20 mouse cellular contexts compared by ENCODE assay signal in genomic region chr10:98905987-98906386, GRCm38 (mm10). TPM values are rescaled to one million over a fixed set of nuclear protein-coding genes. Genes with fewer than 3 reads are reported as not detected.
DNase-seq lines count a peak whose midpoint lies in the region; ATAC-seq lines count a peak whose summit lies in the region.
"Had no signal": no experiment of that assay in that cellular context is flagged by ENCODE, and none has a peak within 500 bp of the region (broad histone marks: within the 10 kb centered on the region; RNA-seq: fewer than 3 reads in every experiment).

No protein-coding gene starts in this region.

- WGBS in midbrain, embryonic 11.5 days: 85% methylated on average over 4 of the region's 4 CpGs
- 92% methylated on average over 4 of the region's 4 CpGs for WGBS in midbrain, embryonic 13.5 days
- WGBS in liver, embryonic 12.5 days (ENCODE audit: insufficient replicate concordance): 22% methylated on average over 4 of the region's 4 CpGs

- no peak overlapping the region for H3K9ac ChIP-seq in midbrain, embryonic 11.5 days (ENCODE audit: low read length)
- no peak overlapping the region for H3K9ac ChIP-seq in midbrain, embryonic 13.5 days (replicated peaks)
- H3K9ac ChIP-seq in liver, embryonic 12.5 days: peak overlapping the region; percentile 54
- H3K9ac ChIP-seq: embryonic facial prominence, embryonic 12.5 days; limb, embryonic 12.5 days; midbrain, embryonic 12.5 days had no signal

- no peaks in the 10 kb centered on the region for H3K36me3 ChIP-seq in midbrain, embryonic 11.5 days (ENCODE audit: control insufficient read depth, insufficient read depth, low read length)
- H3K36me3 ChIP-seq in midbrain, embryonic 13.5 days: no peaks in the 10 kb centered on the region
- no peaks in the 10 kb centered on the region for H3K36me3 ChIP-seq in liver, embryonic 12.5 days
- H3K36me3 ChIP-seq: embryonic facial prominence, embryonic 12.5 days; limb, embryonic 12.5 days; midbrain, embryonic 12.5 days had no signal

- no peaks in the 10 kb centered on the region for H3K27me3 ChIP-seq in midbrain, embryonic 11.5 days (ENCODE audit: control insufficient read depth, insufficient read depth, low read length)
- H3K27me3 ChIP-seq in midbrain, embryonic 13.5 days: no peaks in the 10 kb centered on the region
- H3K27me3 ChIP-seq in liver, embryonic 12.5 days (replicated peaks): no peaks in the 10 kb centered on the region
- H3K27me3 ChIP-seq: embryonic facial prominence, embryonic 12.5 days; limb, embryonic 12.5 days; midbrain, embryonic 12.5 days had no signal

- H3K4me2 ChIP-seq in midbrain, embryonic 11.5 days: no peak overlapping the region
- no peak overlapping the region for H3K4me2 ChIP-seq in midbrain, embryonic 13.5 days (replicated peaks)
- peak overlapping the region; percentile 61 for H3K4me2 ChIP-seq in liver, embryonic 12.5 days
- H3K4me2 ChIP-seq: embryonic facial prominence, embryonic 12.5 days; limb, embryonic 12.5 days; midbrain, embryonic 12.5 days had no signal

- DNase-seq in midbrain, embryonic 11.5 days (ENCODE audit: low spot score, missing footprints): peak; percentile 37
- DNase-seq in urinary bladder, adult 2 months (ENCODE audit: low spot score): no peak
- DNase-seq in cerebellum, postnatal 36 days: no peak
- no peak for DNase-seq in cerebellum, postnatal 4 days (ENCODE audit: low spot score in 2 of 2)
- DNase-seq: adrenal gland, postnatal 14 days; cerebellum, postnatal 10 days; heart, postnatal 10 days; thymus, adult 18-20 months had no signal

- no peak for ATAC-seq in midbrain, embryonic 11.5 days (ENCODE audit: low FRiP score)
- no peak for ATAC-seq in midbrain, embryonic 13.5 days
- ATAC-seq in common myeloid progenitor, adult 5-6 weeks (replicated peaks; ENCODE audit: low read depth, poor library complexity, severe bottlenecking): peak; percentile 93
- ATAC-seq in liver, embryonic 12.5 days: peak; percentile 99
- peak; percentile 35; the same call in 1 of the 2 replicates for ATAC-seq in neutrophil, adult 5-6 weeks (ENCODE audit: extremely low read depth, insufficient number of reproducible peaks, low FRiP score, poor library complexity, severe bottlenecking)
- ATAC-seq: hindbrain, postnatal 0 days; lung, postnatal 0 days had no signal

- no peak overlapping the region for H3K27ac ChIP-seq in midbrain, embryonic 11.5 days (ENCODE audit: low read depth, low read length)
- H3K27ac ChIP-seq in midbrain, embryonic 13.5 days: no peak overlapping the region
- peak overlapping the region; percentile 93 for H3K27ac ChIP-seq in liver, embryonic 12.5 days
- H3K27ac ChIP-seq: embryonic facial prominence, embryonic 12.5 days; hindbrain, postnatal 0 days; kidney, postnatal 0 days; limb, embryonic 12.5 days; midbrain, embryonic 12.5 days had no signal

- H3K9me3 ChIP-seq in midbrain, embryonic 11.5 days (ENCODE audit: control insufficient read depth, low read length): no peaks in the 10 kb centered on the region
- no peaks in the 10 kb centered on the region for H3K9me3 ChIP-seq in midbrain, embryonic 13.5 days
- H3K9me3 ChIP-seq in liver, embryonic 12.5 days (replicated peaks): no peaks in the 10 kb centered on the region
- H3K9me3 ChIP-seq: embryonic facial prominence, embryonic 12.5 days; limb, embryonic 12.5 days; midbrain, embryonic 12.5 days had no signal

- no peak overlapping the region for H3K4me3 ChIP-seq in midbrain, embryonic 11.5 days (ENCODE audit: low read depth, low read length)
- no peak overlapping the region for H3K4me3 ChIP-seq in midbrain, embryonic 13.5 days (replicated peaks)
- no peak overlapping the region for H3K4me3 ChIP-seq in liver, embryonic 12.5 days
- H3K4me3 ChIP-seq: embryonic facial prominence, embryonic 12.5 days; layer of hippocampus, adult 2 months; left cerebral cortex, adult 2 months; limb, embryonic 12.5 days; midbrain, embryonic 12.5 days had no signal

- H3K4me1 ChIP-seq in midbrain, embryonic 11.5 days (ENCODE audit: control insufficient read depth, insufficient read depth, low read length): no peaks in the 10 kb centered on the region
- H3K4me1 ChIP-seq in midbrain, embryonic 13.5 days (replicated peaks): no peaks in the 10 kb centered on the region
- H3K4me1 ChIP-seq in liver, embryonic 12.5 days: peaks cover 44% of the 10 kb centered on the region
- H3K4me1 ChIP-seq: embryonic facial prominence, embryonic 12.5 days; limb, embryonic 12.5 days; midbrain, embryonic 12.5 days had no signal

RNA-seq across cellular contexts. Expression of gene Atp2b1, which starts 8.2 kb away (rescaled TPM):
- polyA plus RNA-seq in midbrain, embryonic 11.5 days (2014; fragmentation: Nextera tagmentation; extraction: Ambion mirVana): 76.4 and 88.3 TPM in 2 replicates
- 160 and 175 TPM in 2 replicates for polyA plus RNA-seq in midbrain, embryonic 13.5 days (2015; fragmentation: Nextera tagmentation; extraction: Ambion mirVana)
- total RNA-seq in common myeloid progenitor, adult 5-6 weeks (2017): 32.4 and 55.2 TPM in 2 replicates
- 46.9 and 48.9 TPM in 2 replicates for polyA plus RNA-seq in liver, embryonic 12.5 days (2016; fragmentation: Nextera tagmentation; extraction: Ambion mirVana)
- 216 and 258 TPM in 2 replicates for total RNA-seq in neutrophil, adult 5-6 weeks (2017)
- polyA plus RNA-seq in urinary bladder, adult 2 months (2012; rRNA removed): 38.5 and 49.5 TPM in 2 replicates

Comparison
In these comparisons a context has a peak if more than half of its experiments do, and no peak if none do; other contexts are left out.
1. ATAC-seq: peak in common myeloid progenitor, adult 5-6 weeks (single experiment), liver, embryonic 12.5 days (single experiment) and neutrophil, adult 5-6 weeks (single experiment); none in midbrain, embryonic 11.5 days (single experiment) and midbrain, embryonic 13.5 days (single experiment).